Mouse (Mus musculus) kidney, adult 18-20 months (tissue): ENCODE data around the gene Trpc2.
"Not testable (repeated sequence)": the region's sequence is repeated elsewhere in the genome, so short reads cannot be mapped to it uniquely, and the experiment has no call there.

Source experiments
- DNase-seq: peaks from one replicate; pipeline ENCODE4 v3.0.0; 2021

The Trpc2 gene

DNA sequence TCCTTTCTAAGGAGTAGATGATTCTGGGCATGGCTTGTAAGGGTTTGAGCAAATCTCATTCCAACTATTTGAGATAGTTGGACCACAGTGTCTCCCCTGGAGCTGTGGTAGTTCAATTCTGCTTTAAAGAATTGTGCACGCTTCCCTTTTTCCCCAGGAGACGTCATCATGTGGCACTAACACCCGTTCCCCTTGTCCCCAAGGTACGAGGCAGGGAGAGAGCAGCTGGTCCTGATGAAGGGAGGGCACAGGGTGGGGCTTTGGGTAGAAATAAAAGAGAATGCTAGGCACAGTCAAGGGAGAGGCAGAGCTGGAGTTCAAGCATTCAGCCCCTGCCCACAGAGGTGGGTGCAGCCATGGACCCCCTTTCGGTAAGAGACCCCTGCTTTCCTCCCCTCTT lies at the start of gene Trpc2:
Gene Trpc2, plus strand, starts transcription at position 301 of the 400 bp plus-strand sequence.
- no peak for DNase-seq

DNA sequence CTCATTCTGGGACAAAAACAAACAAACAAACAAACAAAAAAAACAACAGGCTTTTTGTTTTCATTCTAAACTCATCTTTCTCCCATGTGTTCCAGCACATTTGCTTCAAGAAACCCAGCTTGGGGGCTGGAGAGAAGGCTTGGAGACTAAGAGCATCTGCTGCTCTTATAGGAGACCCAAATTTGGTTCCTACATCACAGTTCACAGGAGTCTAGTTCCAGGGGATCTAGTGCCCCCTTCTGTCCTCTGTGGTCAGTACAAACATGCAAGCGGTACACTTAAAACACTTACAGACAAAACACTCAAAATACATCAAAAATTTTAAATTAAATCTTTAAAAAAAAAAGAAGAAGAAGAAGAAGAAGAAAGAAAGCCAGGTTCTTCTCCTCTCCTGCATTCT lies 48.0 kb upstream of the Trpc2 start:
- DNase-seq, result no peak

DNA sequence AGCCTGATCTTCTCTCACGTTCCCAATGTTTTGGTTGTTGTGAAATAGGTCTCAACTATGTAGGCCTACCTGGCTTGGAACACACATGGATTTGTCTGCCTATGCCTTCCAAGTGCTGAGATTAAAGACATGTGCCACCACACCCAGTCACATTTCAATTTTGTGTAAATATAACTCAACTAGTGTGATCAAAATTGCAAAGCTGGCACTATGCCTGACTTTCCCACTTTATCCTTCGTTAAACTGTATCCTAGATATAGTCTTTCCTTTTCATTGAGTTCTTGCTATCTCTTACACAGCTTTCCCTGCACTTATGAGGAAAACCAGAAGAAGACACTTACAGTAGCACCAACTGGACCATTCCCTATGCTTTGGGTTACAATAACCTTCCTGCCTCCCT lies 47.4 kb upstream of the Trpc2 start:
- DNase-seq, result no peak

DNA sequence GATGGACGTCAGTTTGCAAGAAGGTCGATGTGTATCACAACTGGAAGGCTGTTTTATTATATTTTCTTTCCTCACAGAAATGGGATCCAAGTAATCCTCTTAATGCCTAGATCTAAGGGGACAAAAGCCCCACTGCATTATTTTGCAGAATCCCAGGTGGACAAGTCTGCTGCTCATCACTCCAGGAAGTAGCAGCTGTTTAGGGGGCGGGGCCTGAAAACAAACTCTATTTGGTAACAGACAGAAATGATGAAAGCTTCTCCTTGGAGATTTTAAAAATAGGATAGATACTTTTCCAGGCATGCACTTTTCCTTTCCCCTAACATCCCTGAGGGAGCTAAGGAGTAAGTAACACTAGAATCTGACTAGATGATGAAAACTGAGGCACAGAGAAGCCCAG lies 45.6 kb upstream of the Trpc2 start:
- DNase-seq, result no peak

DNA sequence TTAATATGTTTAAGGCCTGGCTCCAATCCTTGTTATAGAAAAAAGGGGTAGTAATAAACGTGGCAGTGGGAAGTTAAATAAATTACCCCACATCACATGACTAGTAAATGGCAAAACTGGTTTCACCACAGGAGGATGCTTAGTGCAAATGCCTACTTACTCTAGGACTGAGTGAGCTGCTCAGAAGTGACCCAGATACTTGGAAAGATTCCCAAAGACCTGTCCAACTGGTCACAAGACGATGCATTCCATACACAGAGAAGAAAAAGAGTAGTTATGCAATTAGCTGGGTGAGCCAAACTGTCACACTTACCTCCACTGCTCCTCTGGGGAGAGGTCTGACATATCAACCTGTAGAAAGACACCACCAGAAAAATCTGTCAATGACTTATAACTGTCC lies 40.6 kb upstream of the Trpc2 start:
- no peak for DNase-seq

DNA sequence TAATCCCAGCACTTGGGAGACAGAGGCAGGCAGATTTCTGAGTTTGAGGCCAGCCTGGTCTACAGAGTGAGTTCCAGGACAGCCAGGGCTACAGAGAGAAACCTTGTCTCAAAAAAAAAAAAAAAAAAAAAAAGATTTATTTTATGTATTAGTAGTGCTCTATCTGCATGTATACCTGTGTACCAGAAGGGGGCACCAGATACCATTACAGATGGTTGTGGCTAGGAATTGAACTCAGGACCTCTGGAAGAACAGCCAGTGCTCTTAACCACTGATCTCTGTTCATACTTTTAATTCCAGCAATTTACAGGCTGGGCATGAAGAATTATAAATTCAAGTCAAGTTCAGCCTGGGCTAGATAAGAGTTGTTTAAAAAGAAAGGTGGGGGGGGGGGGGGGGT lies 34.4 kb upstream of the Trpc2 start:
- not testable (repeated sequence) for DNase-seq

DNA sequence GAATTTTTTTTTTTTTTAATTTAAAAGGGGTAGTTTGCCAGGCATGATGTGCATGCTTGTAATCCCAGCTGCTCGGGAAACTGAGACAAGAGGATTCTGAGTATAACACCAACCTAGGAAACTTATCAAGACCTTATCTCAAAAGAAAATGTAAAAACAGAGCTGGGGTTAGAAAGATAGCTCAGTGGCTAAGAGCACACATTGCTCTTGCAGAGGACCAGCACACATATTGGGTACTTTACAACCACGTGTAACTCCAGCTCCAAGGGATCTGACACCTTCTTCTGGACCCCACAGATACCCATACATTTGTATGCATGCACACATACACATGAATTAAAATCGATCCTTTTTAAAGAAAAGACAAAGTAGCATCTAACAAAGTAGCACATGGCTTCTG lies 21.6 kb upstream of the Trpc2 start:
- DNase-seq, result no peak

DNA sequence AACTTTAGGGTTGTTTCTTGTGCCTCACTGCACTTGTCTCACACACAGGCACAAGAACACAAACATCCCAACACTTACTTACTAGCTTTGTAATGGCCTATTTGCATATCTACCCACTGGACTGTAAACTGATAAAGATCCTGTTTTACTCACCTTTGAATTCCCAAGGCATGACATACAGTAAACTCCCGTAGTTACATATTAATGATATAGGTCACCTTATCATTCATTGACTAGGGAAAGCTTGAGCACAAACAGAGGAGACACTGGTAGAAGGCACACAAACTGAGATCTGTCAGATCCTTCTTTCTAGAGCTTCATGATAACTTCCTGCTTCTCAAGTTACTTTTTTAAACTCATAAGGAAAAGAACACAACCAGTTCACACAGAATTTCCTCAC lies 20.7 kb upstream of the Trpc2 start:
- no peak for DNase-seq

DNA sequence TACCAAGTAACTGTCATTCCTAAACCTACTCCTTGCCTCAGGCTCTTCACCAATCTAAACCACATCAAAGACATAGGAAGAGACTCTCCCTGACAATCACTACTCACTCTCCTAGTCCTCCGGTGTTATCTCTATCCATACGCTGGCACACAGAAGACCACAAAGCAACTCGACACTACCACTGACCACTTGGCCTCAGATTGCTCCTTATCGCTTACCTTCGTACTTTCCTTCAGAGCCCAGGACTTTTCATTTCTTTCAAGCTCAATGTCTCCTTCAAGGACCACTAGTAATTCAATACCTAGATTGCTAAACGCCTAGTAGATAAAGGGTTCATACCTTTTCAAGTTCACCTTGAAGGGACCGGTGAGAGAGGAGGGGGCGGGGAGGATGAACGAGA lies 19.0 kb upstream of the Trpc2 start:
- no peak for DNase-seq

DNA sequence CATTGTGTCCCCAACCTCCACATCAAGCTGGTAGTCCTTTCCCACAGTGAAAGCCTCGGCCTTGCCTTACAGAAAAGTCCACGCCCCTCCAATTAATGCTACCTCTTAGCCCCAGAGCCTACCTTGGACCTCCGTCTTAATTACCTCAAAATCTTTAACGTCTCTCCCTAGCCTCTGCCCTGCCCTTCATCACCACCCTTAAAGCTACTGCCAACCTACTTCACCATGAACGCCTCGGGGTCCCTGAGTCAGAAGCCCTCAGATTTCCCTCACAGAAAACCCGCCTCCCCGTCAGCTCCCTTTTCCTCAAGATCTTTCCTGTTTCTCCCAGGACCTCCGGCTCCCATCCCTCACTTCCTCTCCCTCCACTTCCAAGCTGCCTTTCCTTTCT lies 18.3 kb upstream of the Trpc2 start:
- DNase-seq, result no peak

DNA sequence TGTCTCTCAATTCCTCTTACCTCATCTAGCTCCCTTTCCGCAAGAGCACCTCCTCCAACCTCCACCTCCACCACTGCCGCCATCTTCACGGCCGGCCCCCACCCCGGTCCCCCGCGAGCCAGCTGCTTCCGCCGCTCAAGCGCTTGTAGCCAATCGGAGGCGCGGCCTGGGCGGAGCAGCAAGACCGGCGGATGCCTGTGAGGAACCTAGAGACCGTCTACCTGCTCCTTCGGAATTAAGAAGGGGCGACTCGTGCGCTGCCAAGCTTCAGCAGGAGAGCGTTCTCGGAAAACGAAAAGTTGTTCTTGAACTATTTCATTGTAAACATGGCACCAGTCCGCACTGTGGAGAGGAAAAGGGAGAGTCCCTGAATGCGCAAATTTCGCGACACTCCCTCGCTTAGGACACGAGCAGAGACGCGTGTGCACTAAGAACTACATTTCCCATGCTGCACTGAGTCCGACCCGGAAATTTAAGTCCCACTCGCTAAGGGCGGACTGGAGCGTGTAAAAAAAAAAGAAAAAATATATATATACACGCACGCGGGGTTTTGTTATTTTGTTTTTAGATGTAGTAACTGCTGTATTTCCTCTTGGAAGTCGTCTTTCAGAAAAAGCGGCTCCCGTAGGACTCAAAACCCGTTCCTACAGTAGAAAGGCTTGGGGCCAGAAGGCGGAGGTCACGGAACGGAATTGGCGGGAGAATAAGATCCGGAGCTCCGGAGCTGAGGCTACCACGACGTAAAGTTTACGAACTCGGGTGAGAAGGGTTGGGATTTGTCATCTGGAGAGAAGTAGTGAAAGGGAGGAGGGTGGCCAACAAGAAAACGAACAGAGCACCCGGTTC lies 17.6 kb upstream of the Trpc2 start, which contains the start of the genes Rnf121, Xndc1 and Xntrpc:
Gene Rnf121, minus strand, starts transcription at position 424 of the 846 bp plus-strand sequence.
Gene Xndc1, plus strand, starts transcription at position 466 of the 846 bp plus-strand sequence.
Gene Xntrpc, plus strand, starts transcription at position 668 of the 846 bp plus-strand sequence.
- DNase-seq, result peak; percentile 94

DNA sequence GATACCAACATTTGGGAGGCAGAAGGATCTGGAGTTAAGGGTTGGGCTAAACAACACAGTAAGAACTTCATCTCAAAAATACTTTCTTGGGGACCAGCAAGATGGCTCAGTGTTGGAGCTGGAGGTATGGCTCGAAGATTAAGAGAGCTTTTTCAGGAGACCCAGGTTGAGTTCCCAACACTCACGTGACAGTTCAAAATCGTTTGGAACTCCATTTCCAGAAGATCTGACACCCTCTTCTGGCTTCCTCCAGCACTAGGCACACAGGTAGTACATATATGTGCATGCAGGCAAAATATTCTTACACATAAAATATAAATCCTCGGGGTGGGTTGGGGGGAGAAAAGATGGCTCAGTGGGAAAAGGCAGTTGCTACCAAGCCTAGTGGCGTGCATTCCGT lies 16.6 kb upstream of the Trpc2 start:
- no peak for DNase-seq

DNA sequence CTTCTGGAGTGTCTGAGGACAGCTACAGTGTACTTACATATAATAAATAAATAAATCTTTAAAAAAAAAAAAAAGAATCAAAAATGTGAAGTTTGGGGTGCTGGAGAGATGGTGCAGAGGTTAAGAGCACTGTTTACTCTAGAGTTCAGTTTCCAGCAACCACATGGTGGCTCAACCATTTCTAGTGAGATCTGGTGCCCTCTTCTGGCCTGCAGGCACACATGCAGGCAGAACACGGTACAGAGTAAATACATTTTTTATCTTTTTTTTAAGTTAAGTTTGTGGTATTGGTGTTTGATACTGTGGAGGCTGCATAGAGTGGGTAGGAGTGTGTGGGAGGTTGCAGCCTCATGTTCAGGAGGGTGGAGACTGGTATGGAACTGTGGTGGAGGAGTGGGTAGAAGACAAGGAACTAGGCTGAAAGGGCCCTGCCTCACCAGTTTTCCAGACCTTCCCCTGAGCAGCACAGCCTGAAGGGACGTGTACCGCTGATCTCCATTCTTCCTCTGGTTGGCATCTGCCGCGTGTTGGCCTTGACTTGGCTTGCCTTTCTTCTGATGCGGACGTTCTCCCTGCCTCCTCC lies 6.1 kb upstream of the Trpc2 start:
- DNase-seq, result no peak

DNA sequence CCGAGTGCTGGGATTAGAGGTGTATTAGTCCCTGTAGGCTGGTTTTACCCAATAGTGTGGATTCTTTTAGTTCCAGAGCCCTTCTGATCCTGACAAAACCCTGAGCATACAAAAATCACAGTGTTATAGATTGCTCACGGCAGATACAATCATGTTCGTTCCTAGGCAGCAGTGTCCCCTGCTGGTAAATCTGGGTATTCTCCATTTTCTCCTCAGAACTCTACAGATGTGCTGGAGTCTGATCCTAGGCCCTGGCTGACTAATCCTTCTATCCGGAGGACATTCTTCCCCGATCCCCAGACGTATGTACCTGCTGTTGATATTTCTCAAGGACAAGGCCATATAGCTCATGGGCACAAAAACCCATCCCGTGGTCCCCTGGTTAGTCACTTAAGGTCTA lies 4.4 kb upstream of the Trpc2 start:
- peak; percentile 31 for DNase-seq

DNA sequence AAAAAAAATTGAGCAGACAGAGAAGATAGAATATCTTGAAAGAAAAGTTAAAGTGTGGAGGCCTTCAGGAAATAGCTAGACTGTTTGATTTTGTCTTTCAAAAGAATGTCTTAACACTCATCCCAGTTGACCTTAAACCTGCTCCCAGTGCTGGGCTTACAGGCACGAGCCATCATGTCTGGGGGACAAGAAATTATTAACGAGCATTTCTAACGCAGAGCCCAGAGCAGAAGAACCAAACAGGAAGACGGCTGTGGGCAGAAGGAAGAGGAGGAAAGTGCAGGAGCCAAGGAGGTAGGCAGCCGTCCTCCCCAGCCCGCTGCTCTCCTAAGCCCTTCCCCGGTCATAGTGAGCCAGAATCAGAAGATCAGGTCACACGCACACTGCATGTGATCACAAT lies 2.6 kb upstream of the Trpc2 start:
- peak; percentile 12 for DNase-seq

DNA sequence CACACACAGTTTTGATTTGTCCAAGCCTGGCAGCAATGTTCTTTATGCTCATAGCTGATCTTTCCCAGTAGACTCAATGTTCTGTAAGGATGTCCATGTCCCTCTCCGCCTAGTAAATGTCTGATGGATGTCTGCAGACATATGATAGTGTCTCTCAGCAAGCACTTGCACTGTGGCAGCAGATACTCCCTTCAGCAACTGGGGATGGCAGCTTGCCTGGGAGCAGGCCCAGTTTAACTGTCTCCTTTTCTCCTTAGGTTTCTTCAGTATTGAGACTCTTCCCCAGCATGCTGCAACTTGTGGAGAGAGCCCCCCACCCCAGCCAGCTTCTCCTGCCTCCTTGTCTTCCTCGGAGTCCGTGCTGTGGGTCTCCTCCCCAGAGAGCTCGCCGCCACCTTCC lies 1.1 kb upstream of the Trpc2 start:
- no peak for DNase-seq

DNA sequence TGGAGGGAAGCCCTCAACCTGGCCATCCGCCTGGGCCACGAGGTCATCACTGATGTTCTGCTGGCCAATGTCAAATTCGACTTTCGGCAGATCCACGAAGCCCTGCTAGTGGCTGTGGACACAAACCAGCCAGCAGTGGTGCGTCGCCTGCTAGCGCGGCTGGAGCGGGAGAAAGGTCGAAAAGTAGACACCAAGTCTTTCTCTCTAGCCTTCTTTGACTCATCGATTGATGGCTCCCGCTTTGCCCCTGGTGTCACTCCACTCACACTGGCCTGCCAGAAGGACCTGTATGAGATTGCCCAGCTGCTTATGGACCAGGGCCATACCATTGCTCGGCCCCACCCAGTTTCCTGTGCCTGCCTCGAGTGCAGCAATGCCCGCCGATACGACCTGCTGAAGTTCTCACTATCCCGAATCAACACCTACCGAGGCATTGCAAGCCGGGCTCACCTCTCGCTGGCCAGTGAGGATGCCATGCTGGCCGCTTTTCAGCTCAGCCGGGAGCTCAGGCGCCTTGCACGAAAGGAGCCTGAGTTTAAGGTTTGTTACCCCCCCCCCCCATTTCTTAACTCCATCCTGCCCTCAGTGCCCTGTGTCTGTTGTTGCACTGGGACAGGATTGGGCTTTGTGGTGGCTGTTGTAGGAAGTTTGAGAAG lies 1.3 kb downstream of the Trpc2 start:
- no peak for DNase-seq

DNA sequence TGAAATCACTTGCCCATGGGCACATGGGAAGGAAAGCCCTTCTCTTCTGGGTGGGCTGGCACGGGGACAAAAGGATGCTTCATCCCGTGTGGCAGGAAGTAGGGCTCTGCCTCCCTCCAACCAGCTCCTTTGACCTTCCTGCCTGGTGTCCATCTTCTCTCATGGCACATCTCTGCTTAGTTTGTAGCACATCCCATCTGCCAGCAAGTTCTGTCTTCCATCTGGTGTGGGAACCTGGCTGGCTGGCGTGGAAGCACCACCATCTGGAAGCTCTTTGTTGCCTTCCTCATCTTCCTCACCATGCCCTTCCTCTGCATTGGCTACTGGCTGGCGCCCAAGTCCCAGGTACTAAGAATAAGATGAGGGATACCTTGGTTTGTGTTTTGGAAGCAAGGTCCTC lies 4.4 kb downstream of the Trpc2 start:
- no peak for DNase-seq

DNA sequence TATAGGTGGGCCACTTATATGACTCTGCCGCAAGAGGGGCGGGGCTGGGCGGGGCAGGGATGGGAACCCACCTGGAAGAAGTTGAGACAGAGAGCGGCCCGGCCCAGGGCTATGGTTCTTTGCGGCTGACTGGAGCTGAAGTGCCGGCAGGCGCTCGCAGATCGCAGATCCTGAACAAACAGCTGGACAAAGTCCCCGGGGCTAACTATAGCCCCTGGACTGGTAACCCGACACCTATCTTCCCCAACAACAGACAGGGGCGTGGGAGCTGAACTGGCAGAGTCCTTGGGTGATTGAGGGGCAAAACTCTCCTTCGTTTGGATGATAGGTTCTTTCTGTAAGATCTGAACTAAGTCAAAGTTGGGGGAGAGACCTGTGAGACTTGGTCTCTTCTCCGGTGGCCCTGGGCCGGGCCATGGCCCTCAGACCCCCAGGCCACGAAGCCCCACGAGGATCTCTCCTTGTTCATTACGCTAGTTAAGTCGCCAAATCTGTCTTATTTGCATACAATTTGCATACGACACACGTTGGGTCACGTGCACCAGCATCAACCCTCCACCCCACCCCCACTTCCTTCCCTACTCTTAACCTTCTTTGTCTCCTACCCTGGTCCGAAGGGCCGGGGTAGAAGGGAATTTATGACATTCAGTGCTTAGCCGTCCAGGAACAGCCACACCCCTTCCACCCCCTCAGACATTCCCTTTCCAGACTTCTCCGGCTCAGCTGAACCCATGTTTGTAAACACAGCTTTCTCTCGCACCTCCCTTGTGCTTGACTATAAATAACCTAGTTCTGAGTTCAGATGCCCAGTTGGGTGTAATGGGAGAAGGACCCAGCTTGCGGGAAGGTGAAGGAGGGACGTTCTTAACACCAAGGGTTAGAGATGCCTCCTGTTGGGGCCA lies 17.1 kb downstream of the Trpc2 start:
- DNase-seq, result peak; percentile 16

DNA sequence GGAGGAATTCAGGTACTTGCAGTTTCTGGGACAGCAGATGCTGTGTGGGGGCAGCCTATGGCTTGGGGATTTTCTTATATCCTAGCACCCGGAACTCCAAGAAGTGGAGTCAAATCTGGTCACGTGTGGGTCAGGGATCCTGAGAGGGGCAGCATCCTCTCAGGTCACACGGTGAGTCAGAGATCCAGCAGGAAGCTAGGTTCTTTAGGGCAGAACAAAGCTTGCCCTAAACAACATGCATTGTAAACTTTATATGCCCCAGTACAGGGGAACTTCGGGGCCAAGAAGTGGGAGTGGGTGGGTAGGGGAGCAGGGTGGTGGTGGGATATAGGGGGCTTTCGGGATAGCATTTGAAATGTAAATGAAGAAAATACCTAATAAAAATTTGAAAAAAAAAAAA lies 18.0 kb downstream of the Trpc2 start:
- no peak for DNase-seq

DNA sequence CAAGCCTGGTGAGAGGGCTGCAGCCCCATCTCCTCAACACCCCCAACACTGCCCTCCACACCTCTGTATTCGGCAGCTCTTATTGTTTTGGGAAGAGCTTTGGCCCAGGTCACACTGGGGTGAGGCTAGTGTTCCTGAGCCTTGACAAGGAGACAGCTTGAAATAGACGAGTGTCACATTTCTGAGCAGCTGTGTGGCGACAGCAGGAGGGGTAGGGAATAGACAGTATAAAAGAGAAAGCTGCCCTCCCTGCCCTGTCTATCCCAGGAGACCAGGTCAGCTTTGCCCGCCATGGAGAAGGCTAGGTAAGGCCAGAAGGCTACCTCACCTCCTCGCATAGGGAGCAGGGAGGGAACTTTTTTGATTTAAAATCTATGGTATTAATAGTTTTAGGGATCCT lies 18.6 kb downstream of the Trpc2 start, which contains the start of gene Art1:
Gene Art1, plus strand, starts transcription at position 257 of the 400 bp plus-strand sequence.
- no peak for DNase-seq

DNA sequence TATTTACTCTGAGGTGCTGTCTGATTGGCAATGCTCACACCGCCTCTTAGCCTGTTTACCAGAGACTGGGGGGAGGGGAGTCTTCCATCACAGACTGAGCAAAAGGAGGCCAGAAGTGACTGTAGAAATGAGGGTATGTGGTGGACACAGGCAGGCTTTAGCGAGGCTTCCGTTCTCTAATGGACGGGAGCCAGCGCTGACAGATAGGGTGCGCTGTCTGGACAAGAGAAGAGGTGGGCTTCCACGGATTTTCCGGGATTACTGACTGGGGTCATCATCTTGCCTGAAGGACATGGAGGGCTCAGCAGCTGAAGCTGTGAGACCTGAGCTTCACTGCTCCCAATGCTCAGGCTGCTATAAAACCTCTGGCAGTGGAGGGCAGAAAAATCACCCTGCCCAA lies 19.3 kb downstream of the Trpc2 start:
- no peak for DNase-seq

DNA sequence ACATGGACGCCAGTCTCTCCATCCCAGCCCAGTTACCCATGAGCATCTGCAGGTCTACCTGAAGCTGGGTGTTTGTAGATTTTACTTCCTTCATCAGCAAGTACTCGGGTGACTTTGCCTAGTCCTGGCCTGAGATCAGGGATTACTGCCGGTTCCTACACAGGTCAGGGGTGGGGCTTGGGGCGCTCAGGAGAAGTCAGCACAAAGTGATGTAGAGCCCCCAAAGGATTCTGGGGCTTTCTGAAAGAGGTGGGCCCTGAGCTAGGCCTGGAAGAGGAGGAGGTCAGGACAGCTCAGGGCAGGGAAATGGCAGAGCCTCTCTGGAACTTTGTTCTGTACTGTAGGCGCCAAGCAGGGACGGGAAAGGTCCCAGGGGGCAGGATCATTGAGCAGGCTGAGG lies 19.8 kb downstream of the Trpc2 start:
- no peak for DNase-seq
